Mouse (Mus musculus): ENCODE data around the gene Atp5d. TPM values are rescaled to one million over a fixed set of nuclear protein-coding genes. Genes with fewer than 3 reads are reported as not detected.

Atp5d gene
- polyA plus RNA-seq, 1 experiment from 2014 or later, result 433 TPM

DNA sequence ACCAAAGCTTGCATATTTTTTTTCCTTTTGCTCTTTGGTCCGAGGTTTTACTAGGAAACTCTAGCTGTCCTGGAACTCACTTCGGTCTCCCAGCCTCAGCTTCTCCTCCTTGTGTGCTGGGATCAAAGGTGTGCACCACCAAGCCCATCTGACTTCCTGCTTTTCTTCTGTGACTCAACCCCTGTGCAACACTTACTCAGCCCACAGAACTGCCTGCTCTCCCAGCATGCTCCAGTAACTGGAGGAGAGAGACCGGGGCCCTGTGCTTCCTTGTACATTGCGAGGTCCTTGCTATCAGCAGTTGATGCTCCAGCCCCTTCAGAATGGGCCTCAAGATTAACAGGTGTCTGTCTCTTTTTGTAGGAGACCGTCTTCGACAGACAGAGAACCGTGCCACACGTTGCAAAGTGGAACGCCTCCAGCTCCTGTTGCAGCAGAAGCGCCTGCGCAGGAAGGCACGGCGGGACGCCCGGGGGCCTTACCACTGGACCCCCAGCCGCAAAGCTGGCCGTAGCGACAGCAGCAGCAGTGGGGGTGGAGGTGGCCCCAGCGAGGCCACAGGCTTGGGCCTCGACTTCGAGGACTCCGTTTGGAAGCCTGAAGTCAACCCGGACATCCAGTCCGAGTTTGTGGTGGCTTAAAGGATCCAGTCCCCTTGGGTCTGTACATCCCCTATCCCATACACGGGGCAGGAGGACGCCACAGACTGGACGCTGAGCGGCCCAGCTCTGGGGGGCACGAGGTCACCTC lies 17.7 kb downstream of the Atp5d start:
- ATAC-seq, result no peak
- no peak overlapping the region for H3K9ac ChIP-seq (replicated peaks; ENCODE audit: low read depth, low read length)
- H3K4me3 ChIP-seq (replicated peaks; ENCODE audit: low read length), result no peak overlapping the region
- H3K27me3 ChIP-seq (replicated peaks; ENCODE audit: control insufficient read depth, insufficient read depth, low read length), result no peaks in the 10 kb centered on the region
- no peak overlapping the region for H3K4me2 ChIP-seq (ENCODE audit: low read length)
- 85% methylated on average over 29 of the region's 29 CpGs for WGBS
- peaks cover 37% of the 10 kb centered on the region for H3K36me3 ChIP-seq (ENCODE audit: control insufficient read depth, insufficient read depth)
- H3K9me3 ChIP-seq (ENCODE audit: control insufficient read depth, low read length), result no peaks in the 10 kb centered on the region
- H3K27ac ChIP-seq (ENCODE audit: low read length), result peak overlapping the region; percentile 88
- H3K4me1 ChIP-seq (replicated peaks; ENCODE audit: control insufficient read depth, insufficient read depth, low read length), result peaks cover 68% of the 10 kb centered on the region

DNA sequence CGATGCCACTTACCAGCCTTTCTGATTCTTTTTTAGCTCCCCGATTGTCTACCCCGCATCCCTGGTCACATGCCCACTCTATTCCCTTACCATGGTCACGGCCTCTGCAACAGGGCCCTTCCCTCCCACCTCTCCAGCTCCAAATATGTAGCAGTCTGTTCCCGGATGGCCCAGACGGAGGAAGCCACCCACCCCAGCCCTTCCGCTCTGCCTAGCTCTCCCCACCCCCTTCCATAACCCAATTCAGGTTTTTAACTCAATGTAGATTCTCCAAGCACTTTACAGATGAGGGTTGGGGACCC lies 18.3 kb downstream of the Atp5d start:
- Histone ChIP-seq H3K4me3 (replicated peaks; ENCODE audit: low read length) (no peak overlapping the region), H3K4me1 (replicated peaks; ENCODE audit: control insufficient read depth, insufficient read depth, low read length) (peaks cover 71% of the 10 kb centered on the region), H3K9ac (replicated peaks; ENCODE audit: low read depth, low read length) (no peak overlapping the region), H3K27me3 (replicated peaks; ENCODE audit: control insufficient read depth, insufficient read depth, low read length) (no peaks in the 10 kb centered on the region), H3K9me3 (ENCODE audit: control insufficient read depth, low read length) (no peaks in the 10 kb centered on the region), H3K36me3 (ENCODE audit: control insufficient read depth, insufficient read depth) (peaks cover 37% of the 10 kb centered on the region), H3K27ac (ENCODE audit: low read length) (peak overlapping the region; percentile 88), H3K4me2 (ENCODE audit: low read length) (no peak overlapping the region)
- no peak for ATAC-seq
- 62% methylated on average over 7 of the region's 7 CpGs for WGBS

DNA sequence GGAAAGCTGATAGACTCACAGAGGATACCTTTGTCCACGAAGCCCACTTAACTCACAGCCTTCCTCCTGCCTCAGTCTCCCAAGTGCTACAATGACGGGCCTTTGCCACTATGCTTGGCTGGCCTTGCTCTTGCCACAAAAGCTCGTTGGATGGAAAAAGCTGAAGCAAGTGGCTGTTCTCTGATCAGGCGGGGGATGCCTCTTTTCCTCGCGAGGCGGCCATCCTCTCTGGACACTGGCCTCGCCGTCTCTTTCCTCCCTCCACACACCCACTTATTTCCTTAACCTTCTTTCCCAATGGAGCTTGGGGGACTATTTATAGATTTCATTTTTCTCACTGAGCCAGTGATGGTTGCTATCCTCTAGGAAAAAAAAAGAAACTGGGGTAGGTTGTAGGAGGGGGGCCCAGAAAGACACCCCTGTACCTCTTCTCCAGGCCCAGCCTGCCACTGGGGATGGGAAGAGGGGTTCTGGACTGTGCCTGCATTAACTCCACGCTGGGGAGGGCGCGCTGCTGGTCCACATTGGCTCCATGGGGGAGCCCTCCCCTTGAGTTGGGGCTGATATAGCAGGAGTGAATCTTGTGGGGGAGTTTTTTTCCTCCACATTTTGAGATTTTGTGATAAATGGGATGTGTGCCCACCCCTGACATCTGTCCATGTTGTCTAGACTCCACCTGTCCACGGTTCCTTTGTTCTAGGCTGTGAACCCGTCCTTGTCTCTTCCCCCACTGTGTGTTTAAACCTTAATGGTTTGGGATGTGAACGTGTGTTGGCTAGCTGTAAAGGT lies 18.9 kb downstream of the Atp5d start:
- Histone ChIP-seq H3K4me3 (replicated peaks; ENCODE audit: low read length) (no peak overlapping the region), H3K27ac (ENCODE audit: low read length) (peak overlapping the region; percentile 88), H3K4me2 (ENCODE audit: low read length) (peak overlapping the region; percentile 16; the same call in 1 of the 2 replicates), H3K4me1 (replicated peaks; ENCODE audit: control insufficient read depth, insufficient read depth, low read length) (peaks cover 67% of the 10 kb centered on the region), H3K9me3 (ENCODE audit: control insufficient read depth, low read length) (no peaks in the 10 kb centered on the region), H3K36me3 (ENCODE audit: control insufficient read depth, insufficient read depth) (peaks cover 37% of the 10 kb centered on the region), H3K9ac (replicated peaks; ENCODE audit: low read depth, low read length) (0 out of 2 replicates have a peak overlapping the region, but pooled peaks have one; percentile 26), H3K27me3 (replicated peaks; ENCODE audit: control insufficient read depth, insufficient read depth, low read length) (no peaks in the 10 kb centered on the region)
- WGBS, result 46% methylated on average over 15 of the region's 15 CpGs
- no peak for ATAC-seq

DNA sequence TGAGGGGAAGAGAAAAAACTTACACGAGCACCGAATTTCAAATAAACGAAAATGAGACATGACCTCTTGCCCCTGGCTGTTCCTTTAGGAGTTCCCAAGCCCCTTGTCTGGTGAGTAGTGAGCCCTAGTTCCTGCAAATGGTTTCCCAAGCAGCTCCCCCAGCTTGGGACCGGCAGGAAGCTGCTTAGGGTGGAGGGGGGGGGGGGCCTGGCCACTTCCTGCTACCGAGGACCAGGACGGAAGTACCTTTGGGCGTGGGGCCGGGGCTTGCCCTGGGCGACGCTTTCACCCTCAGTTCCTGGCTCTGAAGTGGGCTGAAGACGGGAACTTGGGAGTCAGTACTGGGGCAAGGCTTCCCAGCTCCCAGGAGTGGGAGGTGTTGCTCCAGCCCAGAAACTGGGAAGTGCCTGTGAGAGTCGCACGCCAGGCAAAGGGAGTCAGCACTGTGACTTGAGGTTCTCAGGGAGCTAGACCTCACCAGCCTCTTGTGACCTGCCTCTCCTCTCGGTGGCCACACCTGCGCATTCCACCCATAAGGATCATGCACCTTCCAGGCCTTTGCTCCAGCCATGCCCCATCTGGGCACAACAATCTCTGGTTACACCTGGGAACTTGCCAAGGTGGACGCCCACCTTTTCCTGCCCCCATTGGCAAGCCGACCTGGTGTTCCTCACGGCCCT lies 20.0 kb downstream of the Atp5d start:
- Histone ChIP-seq H3K4me3 (replicated peaks; ENCODE audit: low read length) (no peak overlapping the region), H3K4me1 (replicated peaks; ENCODE audit: control insufficient read depth, insufficient read depth, low read length) (peaks cover 56% of the 10 kb centered on the region)

DNA sequence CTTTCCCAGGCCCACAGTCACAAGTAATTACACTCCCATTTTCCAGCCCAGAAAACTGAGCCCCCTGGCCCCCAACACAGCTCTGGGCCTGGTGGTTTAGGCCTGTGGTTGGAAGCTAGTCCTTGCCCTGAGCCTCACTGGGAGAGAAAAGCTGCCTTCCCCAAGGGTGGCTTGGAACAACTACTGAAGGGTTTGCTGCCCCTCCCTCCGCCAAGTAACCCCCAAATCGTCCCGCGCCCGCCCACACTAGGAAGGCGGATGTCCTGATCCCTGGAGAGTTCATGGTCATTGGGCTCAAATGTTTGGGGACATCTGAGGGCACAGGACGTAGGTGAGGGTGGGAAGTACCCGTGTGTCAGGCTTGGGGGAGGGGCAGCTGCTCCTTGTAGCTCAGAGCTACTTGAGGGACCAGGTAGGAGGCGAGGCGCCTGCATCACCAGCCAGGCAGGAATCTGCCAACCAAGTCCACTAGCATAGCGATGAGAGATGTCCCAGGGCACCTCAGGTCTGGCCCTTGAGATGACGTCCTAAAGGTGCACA lies 20.7 kb downstream of the Atp5d start:
- Histone ChIP-seq H3K4me1 (replicated peaks; ENCODE audit: control insufficient read depth, insufficient read depth, low read length) (peaks cover 52% of the 10 kb centered on the region), H3K4me3 (replicated peaks; ENCODE audit: low read length) (peak overlapping the region; percentile 48), H3K9ac (replicated peaks; ENCODE audit: low read depth, low read length) (peak overlapping the region; percentile 60), H3K27me3 (replicated peaks; ENCODE audit: control insufficient read depth, insufficient read depth, low read length) (no peaks in the 10 kb centered on the region), H3K9me3 (ENCODE audit: control insufficient read depth, low read length) (no peaks in the 10 kb centered on the region), H3K4me2 (ENCODE audit: low read length) (peak overlapping the region; percentile 80), H3K36me3 (ENCODE audit: control insufficient read depth, insufficient read depth) (peaks cover 33% of the 10 kb centered on the region), H3K27ac (ENCODE audit: low read length) (peak overlapping the region; percentile 88)
- ATAC-seq, result peak; percentile 21; the same call in 1 of the 2 replicates
- 8% methylated on average over 12 of the region's 12 CpGs for WGBS

More for the DNA sequence above, 20.0 kb downstream of the Atp5d start:
- peak overlapping the region; percentile 12; the same call in 1 of the 2 replicates for H3K9ac ChIP-seq (replicated peaks; ENCODE audit: low read depth, low read length)
- H3K9me3 ChIP-seq (ENCODE audit: control insufficient read depth, low read length), result no peaks in the 10 kb centered on the region
- 14% methylated on average over 18 of the region's 18 CpGs for WGBS
- H3K4me2 ChIP-seq (ENCODE audit: low read length), result no peak overlapping the region
- peak overlapping the region; percentile 88 for H3K27ac ChIP-seq (ENCODE audit: low read length)
- H3K36me3 ChIP-seq (ENCODE audit: control insufficient read depth, insufficient read depth), result peaks cover 37% of the 10 kb centered on the region
- ATAC-seq, result no peak
- no peaks in the 10 kb centered on the region for H3K27me3 ChIP-seq (replicated peaks; ENCODE audit: control insufficient read depth, insufficient read depth, low read length)

DNA sequence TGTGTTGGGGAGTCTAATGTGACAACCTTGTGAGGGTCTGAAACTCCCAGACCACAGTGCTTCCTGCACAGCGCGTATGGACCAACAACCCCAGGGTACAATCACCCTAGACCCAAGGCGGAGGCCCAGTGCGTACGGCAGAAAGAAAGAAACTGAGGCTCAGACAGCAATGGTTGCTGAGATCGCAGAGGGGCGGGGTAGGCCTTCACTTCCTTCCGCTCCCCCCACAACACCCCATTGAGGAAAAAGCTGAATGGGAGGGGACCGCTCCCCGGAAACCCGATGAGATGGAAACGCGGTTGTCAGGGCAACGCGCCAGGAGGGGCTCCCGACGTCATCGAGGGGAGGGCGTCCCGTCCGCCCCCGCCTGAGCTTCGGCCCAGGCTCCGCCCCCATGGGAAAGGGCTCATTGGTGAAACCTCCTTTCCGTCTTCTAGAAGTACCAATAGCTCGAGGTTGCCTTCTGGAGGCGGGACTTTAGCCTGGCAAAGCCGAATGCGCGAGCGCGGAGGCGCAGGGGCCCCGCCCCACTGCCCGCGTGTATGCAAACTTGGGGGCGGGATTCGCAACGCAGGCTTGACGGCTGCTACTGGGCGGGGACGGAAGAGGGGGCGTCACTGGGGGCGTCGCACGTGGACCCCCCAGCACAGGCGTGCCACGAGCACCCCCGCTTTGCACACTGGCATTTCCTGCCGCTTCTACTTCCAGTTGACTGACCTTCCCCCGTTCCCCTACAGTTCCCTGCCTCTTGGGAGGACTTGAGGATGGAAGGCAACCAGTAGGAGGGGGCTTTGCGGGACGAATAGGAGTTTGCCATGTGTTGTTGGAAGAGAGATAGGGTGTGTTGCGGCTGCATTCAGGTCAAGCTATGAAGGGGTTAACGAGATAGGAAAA lies 21.4 kb downstream of the Atp5d start:
- WGBS, result under 1% methylated on average over 55 of the region's 55 CpGs
- Histone ChIP-seq H3K36me3 (ENCODE audit: control insufficient read depth, insufficient read depth) (peaks cover 26% of the 10 kb centered on the region), H3K27me3 (replicated peaks; ENCODE audit: control insufficient read depth, insufficient read depth, low read length) (no peaks in the 10 kb centered on the region), H3K27ac (ENCODE audit: low read length) (peak overlapping the region; percentile 88), H3K9ac (replicated peaks; ENCODE audit: low read depth, low read length) (peak overlapping the region; percentile 60), H3K9me3 (ENCODE audit: control insufficient read depth, low read length) (no peaks in the 10 kb centered on the region), H3K4me1 (replicated peaks; ENCODE audit: control insufficient read depth, insufficient read depth, low read length) (peaks cover 54% of the 10 kb centered on the region), H3K4me2 (ENCODE audit: low read length) (peak overlapping the region; percentile 80), H3K4me3 (replicated peaks; ENCODE audit: low read length) (peak overlapping the region; percentile 48)
- ATAC-seq, result peak; percentile 90

DNA sequence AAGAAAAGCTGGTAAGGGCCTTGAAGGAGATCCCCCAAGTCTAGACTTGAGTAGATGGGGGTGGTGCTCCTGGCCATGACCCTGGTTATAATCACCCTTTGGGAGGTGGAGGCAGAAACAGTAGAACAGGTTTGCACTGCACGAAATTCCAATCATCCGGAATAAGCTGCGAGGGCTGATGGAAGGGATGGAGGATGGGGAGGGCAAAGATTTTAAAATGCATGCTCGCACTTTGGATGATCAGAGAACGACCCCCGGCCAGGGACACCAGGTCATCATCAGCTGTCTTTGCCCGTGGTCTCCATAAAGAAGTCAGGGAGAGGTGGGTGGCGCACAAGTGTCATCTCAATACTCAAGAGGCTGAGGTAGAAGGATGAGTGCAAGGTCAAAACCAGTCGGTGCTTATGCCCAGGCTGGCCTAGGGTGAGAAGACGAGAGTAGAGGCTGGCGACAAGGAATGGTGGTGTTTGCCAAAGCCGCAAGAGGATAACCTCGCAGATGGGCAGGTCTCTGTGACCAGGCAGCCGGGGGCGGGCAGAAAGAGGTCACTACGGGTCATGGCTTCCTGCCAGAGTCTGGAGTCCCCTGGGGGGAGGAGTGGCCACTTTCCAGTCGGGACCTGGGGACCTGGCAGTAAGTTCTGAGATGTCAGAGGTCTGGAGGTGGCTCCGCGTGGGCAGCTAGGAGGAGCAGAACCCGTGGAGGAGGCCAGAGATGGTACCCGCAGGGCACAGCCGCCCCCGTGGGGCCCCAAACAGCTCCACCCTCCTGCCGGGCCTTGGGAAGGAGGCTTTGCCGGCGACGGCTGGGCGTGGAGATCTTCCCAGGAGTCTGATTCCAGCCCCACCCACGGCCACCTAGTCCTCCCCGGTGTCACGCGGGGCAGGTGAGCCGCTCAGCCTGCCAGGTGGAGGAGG lies 22.3 kb downstream of the Atp5d start:
- Histone ChIP-seq H3K9ac (replicated peaks; ENCODE audit: low read depth, low read length) (0 out of 2 replicates have a peak overlapping the region, but pooled peaks have one; percentile 22), H3K9me3 (ENCODE audit: control insufficient read depth, low read length) (no peaks in the 10 kb centered on the region), H3K4me2 (ENCODE audit: low read length) (peak overlapping the region; percentile 62), H3K4me3 (replicated peaks; ENCODE audit: low read length) (peak overlapping the region; percentile 48), H3K4me1 (replicated peaks; ENCODE audit: control insufficient read depth, insufficient read depth, low read length) (peaks cover 64% of the 10 kb centered on the region), H3K27me3 (replicated peaks; ENCODE audit: control insufficient read depth, insufficient read depth, low read length) (no peaks in the 10 kb centered on the region), H3K36me3 (ENCODE audit: control insufficient read depth, insufficient read depth) (peaks cover 17% of the 10 kb centered on the region), H3K27ac (ENCODE audit: low read length) (peak overlapping the region; percentile 59; the same call in 1 of the 2 replicates)
- ATAC-seq, result no peak
- WGBS, result 3% methylated on average over 33 of the region's 33 CpGs
